Mouse (Mus musculus): ENCODE measurements around the gene Ccdc153.

GRCm38 (mm10) chr9:44194000-44194399, 46.5 kb upstream of the Ccdc153 start:
- TF ChIP-seq POLR2A (IDR thresholded peaks at IDR 0.05; ENCODE audit: insufficient read depth, low read length), result no peak
- TF ChIP-seq CTCF (IDR thresholded peaks at IDR 0.05; ENCODE audit: low read depth, low read length), result no peak
- TF ChIP-seq EP300 (IDR thresholded peaks at IDR 0.05; ENCODE audit: insufficient read depth, low read depth, low read length), result no peak
